Mouse (Mus musculus) spleen, adult 2 months (tissue): ENCODE measurements at regions not wholly inside any gene's neighbourhood (a gene's known extent, or its start where the extent isn't known, plus 50 kb on each side); places are given as distances from the start of the nearest gene placed in this dataset.

Experiments used
- CTCF ChIP-seq: fragments of 200-500 bp; IDR thresholded peaks from 2 replicates; pipeline ENCODE4 v1.5.1; 2011; ENCODE audit warnings: mild to moderate bottlenecking, inconsistent platforms; ENCODE audit not compliant: insufficient read depth, insufficient read length, insufficient replicate concordance; ENCODE audit errors: extremely low read depth
- POLR2A ChIP-seq: fragments of 200-500 bp; IDR thresholded peaks from 2 replicates; pipeline ENCODE4 v1.6.1; 2011; ENCODE audit warnings: low read depth, low read length, inconsistent platforms

GRCm38 (mm10) chr8:87202639-87203160 lies 269.7 kb downstream of the Cbln1 start:
- TF ChIP-seq CTCF, result no peak
- no peak for TF ChIP-seq POLR2A
